Comparison of ENCODE assay signal across 14 mouse cellular contexts in genomic region chr15:99335801-99336320, GRCm38 (mm10). TPM values are rescaled to one million over a fixed set of nuclear protein-coding genes. Genes with fewer than 3 reads are reported as not detected.
DNase-seq lines count a peak whose midpoint lies in the region; ATAC-seq and TF ChIP-seq lines count a peak whose summit lies in the region.
"Had no signal": no experiment of that assay in that cellular context is flagged by ENCODE, and none has a peak within 500 bp of the region (broad histone marks: within the 10 kb centered on the region; RNA-seq: fewer than 3 reads in every experiment).

No protein-coding gene starts in this region.

- 66% methylated on average over 8 of the region's 8 CpGs for WGBS in kidney, postnatal 0 days
- 76% methylated on average over 8 of the region's 8 CpGs for WGBS in kidney, embryonic 14.5 days
- 20% methylated on average over 8 of the region's 8 CpGs for WGBS in heart, postnatal 0 days

- no peak overlapping the region for H3K9ac ChIP-seq in kidney, postnatal 0 days (ENCODE audit: low read depth, low read length)
- no peak overlapping the region for H3K9ac ChIP-seq in kidney, embryonic 14.5 days (ENCODE audit: low read depth, low read length)
- H3K9ac ChIP-seq in heart, postnatal 0 days (replicated peaks; ENCODE audit: low read depth, low read length): no peak overlapping the region
- H3K9ac ChIP-seq: hindbrain, embryonic 12.5 days; liver, embryonic 15.5 days; midbrain, embryonic 13.5 days had no signal

- no peak for TF ChIP-seq EP300 in heart, postnatal 0 days (IDR thresholded peaks at IDR 0.05; ENCODE audit: low read depth)

- no peak overlapping the region for H3K4me2 ChIP-seq in kidney, postnatal 0 days (ENCODE audit: low read length)
- H3K4me2 ChIP-seq in kidney, embryonic 14.5 days (replicated peaks; ENCODE audit: low read depth, low read length): no peak overlapping the region
- H3K4me2 ChIP-seq in heart, postnatal 0 days (ENCODE audit: low read depth, low read length): no peak overlapping the region
- H3K4me2 ChIP-seq: hindbrain, embryonic 12.5 days; liver, embryonic 15.5 days; midbrain, embryonic 13.5 days had no signal

- ATAC-seq in kidney, postnatal 0 days (replicated peaks; ENCODE audit: low FRiP score, low read depth): no peak
- no peak for ATAC-seq in kidney, embryonic 14.5 days (ENCODE audit: low FRiP score, low TSS enrichment)
- peak; percentile 26; the same call in 1 of the 2 replicates for ATAC-seq in heart, postnatal 0 days (ENCODE audit: insufficient read depth, low read depth)
- ATAC-seq: midbrain, embryonic 13.5 days had no signal

- no peak overlapping the region for H3K4me3 ChIP-seq in kidney, postnatal 0 days (replicated peaks; ENCODE audit: low read depth, low read length)
- H3K4me3 ChIP-seq in kidney, embryonic 14.5 days (ENCODE audit: low read length): no peak overlapping the region
- no peak overlapping the region for H3K4me3 ChIP-seq in heart, postnatal 0 days (ENCODE audit: low read depth, low read length)
- H3K4me3 ChIP-seq: hindbrain, embryonic 12.5 days; liver, embryonic 15.5 days; midbrain, embryonic 13.5 days had no signal

- no peaks in the 10 kb centered on the region for H3K9me3 ChIP-seq in kidney, postnatal 0 days (replicated peaks; ENCODE audit: low read length)
- no peaks in the 10 kb centered on the region for H3K9me3 ChIP-seq in kidney, embryonic 14.5 days (ENCODE audit: control insufficient read depth, low read length)
- no peaks in the 10 kb centered on the region for H3K9me3 ChIP-seq in heart, postnatal 0 days (replicated peaks; ENCODE audit: control insufficient read depth, low read length)
- H3K9me3 ChIP-seq: G1E; hindbrain, embryonic 12.5 days; liver, embryonic 15.5 days; midbrain, embryonic 13.5 days had no signal

- H3K27me3 ChIP-seq in kidney, postnatal 0 days (ENCODE audit: insufficient read depth, low read length): no peaks in the 10 kb centered on the region
- H3K27me3 ChIP-seq in kidney, embryonic 14.5 days (ENCODE audit: control insufficient read depth, insufficient read depth, low read length): no peaks in the 10 kb centered on the region
- H3K27me3 ChIP-seq in heart, postnatal 0 days (ENCODE audit: control insufficient read depth, insufficient read depth, low read length): no peaks in the 10 kb centered on the region
- H3K27me3 ChIP-seq: hindbrain, embryonic 12.5 days; liver, embryonic 15.5 days; midbrain, embryonic 13.5 days had no signal

- peak overlapping the region; percentile 93; the same call in 1 of the 2 replicates for H3K27ac ChIP-seq in kidney, postnatal 0 days
- H3K27ac ChIP-seq in kidney, embryonic 14.5 days (ENCODE audit: low read depth, low read length): no peak overlapping the region
- H3K27ac ChIP-seq in heart, postnatal 0 days (ENCODE audit: low read depth): peak overlapping the region; percentile 87
- H3K27ac ChIP-seq: hindbrain, embryonic 12.5 days; liver, embryonic 15.5 days; midbrain, embryonic 13.5 days had no signal

- H3K36me3 ChIP-seq in kidney, postnatal 0 days (ENCODE audit: insufficient read depth, low read length): no peaks in the 10 kb centered on the region
- peaks cover 8% of the 10 kb centered on the region; the same call in 1 of the 2 replicates for H3K36me3 ChIP-seq in kidney, embryonic 14.5 days (ENCODE audit: control insufficient read depth, insufficient read depth, low read length)
- H3K36me3 ChIP-seq in heart, postnatal 0 days (replicated peaks; ENCODE audit: control insufficient read depth, insufficient read depth, low read length): no peaks in the 10 kb centered on the region
- H3K36me3 ChIP-seq: G1E; hindbrain, embryonic 12.5 days; liver, embryonic 15.5 days had no signal

- H3K4me1 ChIP-seq in kidney, postnatal 0 days (replicated peaks; ENCODE audit: insufficient read depth, low read length): peaks cover 64% of the 10 kb centered on the region
- H3K4me1 ChIP-seq in kidney, embryonic 14.5 days (ENCODE audit: control insufficient read depth, insufficient read depth, low read length): peaks cover 51% of the 10 kb centered on the region
- peaks cover 76% of the 10 kb centered on the region for H3K4me1 ChIP-seq in heart, postnatal 0 days (ENCODE audit: control insufficient read depth, insufficient read depth)

- no peak for TF ChIP-seq CTCF in kidney, postnatal 0 days (IDR thresholded peaks at IDR 0.05; ENCODE audit: low read depth)
- TF ChIP-seq CTCF in heart, postnatal 0 days (IDR thresholded peaks at IDR 0.05; ENCODE audit: low read depth): no peak

- no peak for DNase-seq in kidney, postnatal 0 days (ENCODE audit: low spot score)
- DNase-seq in thymus, postnatal 25 days: peak; percentile 41
- DNase-seq in thymus, postnatal 36 days: no peak
- DNase-seq in heart, postnatal 0 days (ENCODE audit: low spot score): peak; percentile 71
- no peak for DNase-seq in adrenal gland, adult 8-10 months
- DNase-seq in right cerebral cortex, postnatal 36 days (ENCODE audit: low spot score in 2 of 2): no peak
- DNase-seq: cerebellum, postnatal 36 days; kidney, adult 9 months; layer of hippocampus, postnatal 36 days had no signal

RNA-seq across cellular contexts. Expression of gene Fmnl3, which starts 34.4 kb away (rescaled TPM):
- 31.6 and 33.4 TPM in 2 replicates for polyA plus RNA-seq in kidney, postnatal 0 days (2015; fragmentation: Nextera tagmentation; extraction: Ambion mirVana)
- 15.0 and 27.9 TPM in 2 replicates for polyA plus RNA-seq in kidney, embryonic 14.5 days (2014; fragmentation: Nextera tagmentation; extraction: Ambion mirVana)
- total RNA-seq in heart, postnatal 0 days (2014; rRNA removed; ENCODE audit: low replicate concordance): 18.2 and 21.6 TPM in 2 replicates
- polyA plus RNA-seq in heart, postnatal 0 days (2015; fragmentation: Nextera tagmentation; extraction: Ambion mirVana): 10.1 and 12.1 TPM in 2 replicates
- total RNA-seq in adrenal gland, adult 8-10 months (2022): 10 to 100 TPM; 16.5 to 29.3 (median 24.4) TPM

RNA-seq across cellular contexts. Expression of gene Fam186b, which starts 40.2 kb away (rescaled TPM):
- 0.22 and 0.47 TPM in 2 replicates for polyA plus RNA-seq in kidney, postnatal 0 days (2015; fragmentation: Nextera tagmentation; extraction: Ambion mirVana)
- polyA plus RNA-seq in kidney, embryonic 14.5 days (2014; fragmentation: Nextera tagmentation; extraction: Ambion mirVana): 0.07 and 0.22 TPM in 2 replicates
- not detected in 2 replicates for total RNA-seq in heart, postnatal 0 days (2014; rRNA removed; ENCODE audit: low replicate concordance)
- polyA plus RNA-seq in heart, postnatal 0 days (2015; fragmentation: Nextera tagmentation; extraction: Ambion mirVana): 0.07 and 0.22 TPM in 2 replicates
- 1 to 10 TPM; 2.6 to 4.5 (median 3.8) TPM for total RNA-seq in adrenal gland, adult 8-10 months (2022)
- total RNA-seq: G1E had no signal
- polyA plus RNA-seq: G1E; liver, embryonic 15.5 days had no signal

RNA-seq across cellular contexts. Expression of gene Prpf40b, which starts 41.0 kb away (rescaled TPM):
- 38.3 and 42.7 TPM in 2 replicates for polyA plus RNA-seq in kidney, postnatal 0 days (2015; fragmentation: Nextera tagmentation; extraction: Ambion mirVana)
- 39.5 and 63.9 TPM in 2 replicates for polyA plus RNA-seq in kidney, embryonic 14.5 days (2014; fragmentation: Nextera tagmentation; extraction: Ambion mirVana)
- 25.4 and 26.9 TPM in 2 replicates for total RNA-seq in heart, postnatal 0 days (2014; rRNA removed; ENCODE audit: low replicate concordance)
- polyA plus RNA-seq in heart, postnatal 0 days (2015; fragmentation: Nextera tagmentation; extraction: Ambion mirVana): 27.4 and 29.3 TPM in 2 replicates
- total RNA-seq in adrenal gland, adult 8-10 months (2022): 10 to 100 TPM; 46.5 to 76.6 (median 51.2) TPM

RNA-seq across cellular contexts. Expression of gene Tmbim6, which starts 56.8 kb away (rescaled TPM):
- 774 and 842 TPM in 2 replicates for polyA plus RNA-seq in kidney, postnatal 0 days (2015; fragmentation: Nextera tagmentation; extraction: Ambion mirVana)
- 321 and 409 TPM in 2 replicates for polyA plus RNA-seq in kidney, embryonic 14.5 days (2014; fragmentation: Nextera tagmentation; extraction: Ambion mirVana)
- 190 and 225 TPM in 2 replicates for total RNA-seq in heart, postnatal 0 days (2014; rRNA removed; ENCODE audit: low replicate concordance)
- polyA plus RNA-seq in heart, postnatal 0 days (2015; fragmentation: Nextera tagmentation; extraction: Ambion mirVana): 188 and 200 TPM in 2 replicates
- total RNA-seq in adrenal gland, adult 8-10 months (2022): 100 to 1,000 TPM; 442 to 837 (median 596) TPM

Comparison
In these comparisons a context has a peak if more than half of its experiments do, and no peak if none do; other contexts are left out.
1. DNase-seq: peak in thymus, postnatal 25 days (single experiment) and heart, postnatal 0 days (single experiment); none in kidney, postnatal 0 days (single experiment), thymus, postnatal 36 days (0 of 2), adrenal gland, adult 8-10 months (single experiment) and right cerebral cortex, postnatal 36 days (0 of 2).